Mouse (Mus musculus): Measurements from ENCODE around the gene Mad1l1.
A peak's percentile ranks its signal among the peaks of the same experiment; 100 is the strongest.

Mad1l1 gene

GRCm38 (mm10) chr5:140331615-140332512, 10.5 kb upstream of the Mad1l1 start, which contains the start of gene Mrm2:
TSS of gene Mrm2 (minus strand) at chr5:140331898.
- peak; percentile 93 for DNase-seq (ENCODE audit: low read depth, low spot score)

- no peak for DNase-seq (ENCODE audit: low read depth, low spot score)
Observed at GRCm38 (mm10) chr5:140324058-140324457, 2.7 kb upstream of the Mad1l1 start.

- peak; percentile 78 for DNase-seq (ENCODE audit: low read depth, low spot score)
Observed at GRCm38 (mm10) chr5:140321756-140322575, 614 bp upstream of the Mad1l1 start.

GRCm38 (mm10) chr5:140316716-140317115, 4.6 kb downstream of the Mad1l1 start:
- DNase-seq (ENCODE audit: low read depth, low spot score) = peak; percentile 71

- no peak for DNase-seq (ENCODE audit: low read depth, low spot score)
Observed at GRCm38 (mm10) chr5:140307602-140308001, 13.8 kb downstream of the Mad1l1 start.

- DNase-seq (ENCODE audit: low read depth, low spot score) = no peak
Observed at GRCm38 (mm10) chr5:140306016-140306415, 15.3 kb downstream of the Mad1l1 start.

- DNase-seq (ENCODE audit: low read depth, low spot score) = peak; percentile 86
Observed at GRCm38 (mm10) chr5:140298291-140298690, 23.1 kb downstream of the Mad1l1 start.

- peak; percentile 79 for DNase-seq (ENCODE audit: low read depth, low spot score)
Observed at GRCm38 (mm10) chr5:140292152-140292551, 29.2 kb downstream of the Mad1l1 start.

GRCm38 (mm10) chr5:140289161-140289560, 32.2 kb downstream of the Mad1l1 start:
- DNase-seq (ENCODE audit: low read depth, low spot score) = no peak

GRCm38 (mm10) chr5:140288287-140288686, 33.1 kb downstream of the Mad1l1 start:
- no peak for DNase-seq (ENCODE audit: low read depth, low spot score)

GRCm38 (mm10) chr5:140284761-140285160, 36.6 kb downstream of the Mad1l1 start:
- DNase-seq (ENCODE audit: low read depth, low spot score) = no peak

- no peak for DNase-seq (ENCODE audit: low read depth, low spot score)
Observed at GRCm38 (mm10) chr5:140284011-140284410, 37.3 kb downstream of the Mad1l1 start.

- DNase-seq (ENCODE audit: low read depth, low spot score) = no peak
Observed at GRCm38 (mm10) chr5:140282900-140283299, 38.5 kb downstream of the Mad1l1 start.

- DNase-seq (ENCODE audit: low read depth, low spot score) = no peak
Observed at GRCm38 (mm10) chr5:140282376-140282775, 39.0 kb downstream of the Mad1l1 start.

GRCm38 (mm10) chr5:140280205-140280604, 41.1 kb downstream of the Mad1l1 start:
- DNase-seq (ENCODE audit: low read depth, low spot score) = no peak

GRCm38 (mm10) chr5:140276779-140277178, 44.6 kb downstream of the Mad1l1 start:
- no peak for DNase-seq (ENCODE audit: low read depth, low spot score)

- DNase-seq (ENCODE audit: low read depth, low spot score) = no peak
Observed at GRCm38 (mm10) chr5:140270976-140271685, 50.2 kb downstream of the Mad1l1 start.

- DNase-seq (ENCODE audit: low read depth, low spot score) = no peak
Observed at GRCm38 (mm10) chr5:140268396-140268795, 53.0 kb downstream of the Mad1l1 start.

- no peak for DNase-seq (ENCODE audit: low read depth, low spot score)
Observed at GRCm38 (mm10) chr5:140267061-140267460, 54.3 kb downstream of the Mad1l1 start.

- peak; percentile 27 for DNase-seq (ENCODE audit: low read depth, low spot score)
Observed at GRCm38 (mm10) chr5:140264825-140265575, 56.4 kb downstream of the Mad1l1 start.
